Mouse (Mus musculus): Measurements from ENCODE around the gene Fbxw24. TPM values are rescaled to one million over a fixed set of nuclear protein-coding genes. Genes with fewer than 3 reads are reported as not detected.

Fbxw24 gene
- polyA plus RNA-seq, 1 experiment from 2014 or later: 0.09 TPM

Other genes with a start within 250 kb of the Fbxw24 start
- not detected in 2 replicates for gene Fbxw22, start 221.8 kb downstream of the Fbxw24 start, polyA plus RNA-seq (2015; fragmentation: Nextera tagmentation; extraction: Ambion mirVana)
- gene Fbxw16, start 176.9 kb downstream of the Fbxw24 start, polyA plus RNA-seq (2015; fragmentation: Nextera tagmentation; extraction: Ambion mirVana): not detected in 2 replicates
- not detected in 2 replicates for gene Fbxw19, start 130.2 kb downstream of the Fbxw24 start, polyA plus RNA-seq (2015; fragmentation: Nextera tagmentation; extraction: Ambion mirVana)
- not detected in 2 replicates for gene Fbxw15, start 57.8 kb downstream of the Fbxw24 start, polyA plus RNA-seq (2015; fragmentation: Nextera tagmentation; extraction: Ambion mirVana)
- gene Fbxw25, start 38.6 kb upstream of the Fbxw24 start, polyA plus RNA-seq (2015; fragmentation: Nextera tagmentation; extraction: Ambion mirVana): not detected in 2 replicates
- gene Fbxw18, start 76.6 kb upstream of the Fbxw24 start, polyA plus RNA-seq (2015; fragmentation: Nextera tagmentation; extraction: Ambion mirVana): 0.09 TPM in 1 of 2 replicates, not detected in the other
- 0.07 and 0.18 TPM in 2 replicates for gene Fbxw26, start 120.0 kb upstream of the Fbxw24 start, polyA plus RNA-seq (2015; fragmentation: Nextera tagmentation; extraction: Ambion mirVana)
- not detected in 2 replicates for gene Fbxw27, start 164.6 kb upstream of the Fbxw24 start, polyA plus RNA-seq (2015; fragmentation: Nextera tagmentation; extraction: Ambion mirVana)
- gene Spink8, start 186.2 kb upstream of the Fbxw24 start, polyA plus RNA-seq (2015; fragmentation: Nextera tagmentation; extraction: Ambion mirVana): 0.18 and 0.67 TPM in 2 replicates
- 97.0 and 98.7 TPM in 2 replicates for gene Nme6, start 206.7 kb upstream of the Fbxw24 start, polyA plus RNA-seq (2015; fragmentation: Nextera tagmentation; extraction: Ambion mirVana)
- 1.9 and 3.5 TPM in 2 replicates for gene Camp, start 223.6 kb upstream of the Fbxw24 start, polyA plus RNA-seq (2015; fragmentation: Nextera tagmentation; extraction: Ambion mirVana)
- gene Cdc25a, start 249.5 kb upstream of the Fbxw24 start, polyA plus RNA-seq (2015; fragmentation: Nextera tagmentation; extraction: Ambion mirVana): 31.2 and 31.3 TPM in 2 replicates

All from intestine, embryonic 16.5 days (tissue).